Mouse (Mus musculus): ENCODE data around the gene Gm32802.
"Not testable (repeated sequence)": the region's sequence is repeated elsewhere in the genome, so short reads cannot be mapped to it uniquely, and the experiment has no call there.

Gene Gm32802

DNA sequence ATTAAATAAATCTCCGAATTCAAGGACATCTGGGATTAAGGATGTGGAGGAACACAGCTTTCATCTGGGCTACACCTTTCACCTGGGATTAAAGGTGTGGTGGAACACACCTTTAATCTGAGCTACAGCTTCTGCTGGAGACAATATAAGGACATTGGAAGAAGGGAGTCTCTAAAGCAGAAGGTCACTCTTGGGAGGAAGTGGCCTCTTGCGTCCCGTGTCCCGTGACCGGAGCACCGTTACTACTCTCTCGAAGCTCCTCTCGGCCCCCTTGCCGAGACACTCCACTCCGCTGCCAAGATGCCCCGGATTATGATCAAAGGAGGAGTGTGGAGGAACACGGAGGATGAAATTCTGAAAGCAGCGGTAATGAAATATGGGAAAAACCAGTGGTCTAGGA is at the start of gene Gm32802:
Gene Gm32802, plus strand, starts transcription at position 301 of the 400 bp plus-strand sequence.
- DNase-seq (ENCODE audit: low spot score in 2 of 2) = not testable (repeated sequence)

- DNase-seq (ENCODE audit: low spot score in 2 of 2) = not testable (repeated sequence)
Measured at GRCm38 (mm10) chr10:118215719-118216393, 42.6 kb upstream of the Gm32802 start.

DNA sequence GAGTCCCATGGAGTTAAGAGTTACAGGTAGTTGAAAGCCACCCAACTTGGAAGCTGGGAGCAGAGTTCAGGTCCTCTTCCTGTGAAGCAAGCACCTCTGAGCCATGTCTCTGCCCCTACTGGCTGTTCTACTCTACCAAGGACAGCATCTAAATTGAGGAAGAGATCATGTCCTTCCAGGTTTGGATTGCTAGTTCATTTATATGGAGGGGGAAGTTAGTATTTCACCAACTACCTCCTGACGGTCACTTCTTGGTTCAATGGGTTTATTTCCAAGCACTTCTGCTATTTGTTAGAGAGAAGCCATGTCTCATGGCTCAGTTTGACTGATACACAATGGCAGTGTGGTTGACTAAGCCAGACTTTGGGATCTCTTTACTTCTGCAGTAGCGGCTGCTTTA is 30.9 kb upstream of the Gm32802 start:
- DNase-seq (ENCODE audit: low spot score in 2 of 2) = not testable (repeated sequence)

- DNase-seq (ENCODE audit: low spot score in 2 of 2) = not testable (repeated sequence)
Measured at GRCm38 (mm10) chr10:118232607-118233006, 25.9 kb upstream of the Gm32802 start.

GRCm38 (mm10) chr10:118240680-118241079 is 17.8 kb upstream of the Gm32802 start, which contains the start of gene Gm32717:
TSS of gene Gm32717 (minus strand) at chr10:118240780.
- DNase-seq (ENCODE audit: low spot score in 2 of 2) = not testable (repeated sequence)

GRCm38 (mm10) chr10:118249006-118249595 is 9.4 kb upstream of the Gm32802 start:
- not testable (repeated sequence) for DNase-seq (ENCODE audit: low spot score in 2 of 2)

- DNase-seq (ENCODE audit: low spot score in 2 of 2) = no peak
Measured at GRCm38 (mm10) chr10:118250852-118251295, 7.6 kb upstream of the Gm32802 start.

- not testable (repeated sequence) for DNase-seq (ENCODE audit: low spot score in 2 of 2)
Measured at GRCm38 (mm10) chr10:118268812-118269211, 10.3 kb downstream of the Gm32802 start.

- DNase-seq (ENCODE audit: low spot score in 2 of 2) = not testable (repeated sequence)
Measured at GRCm38 (mm10) chr10:118271416-118271815, 12.9 kb downstream of the Gm32802 start.

DNA sequence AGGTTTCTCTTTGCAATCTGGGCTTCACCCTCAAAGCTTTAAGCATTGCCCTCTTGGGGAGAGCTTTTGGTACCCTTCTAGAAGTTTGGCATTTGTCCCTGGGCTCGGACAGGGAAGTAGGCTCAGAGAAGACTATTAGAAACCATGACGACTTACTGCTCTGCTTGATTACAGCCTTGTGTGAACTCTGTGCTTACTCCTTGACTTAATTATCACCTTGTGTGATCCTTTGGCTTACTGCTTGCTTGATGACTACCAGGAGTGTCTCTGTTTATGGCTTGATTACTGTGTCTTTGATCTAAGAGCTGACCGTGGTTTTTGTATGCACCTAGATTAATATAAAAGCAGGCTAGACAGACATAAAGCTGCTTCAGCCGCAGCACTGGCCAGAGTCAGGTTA is 19.6 kb downstream of the Gm32802 start:
- not testable (repeated sequence) for DNase-seq (ENCODE audit: low spot score in 2 of 2)

DNA sequence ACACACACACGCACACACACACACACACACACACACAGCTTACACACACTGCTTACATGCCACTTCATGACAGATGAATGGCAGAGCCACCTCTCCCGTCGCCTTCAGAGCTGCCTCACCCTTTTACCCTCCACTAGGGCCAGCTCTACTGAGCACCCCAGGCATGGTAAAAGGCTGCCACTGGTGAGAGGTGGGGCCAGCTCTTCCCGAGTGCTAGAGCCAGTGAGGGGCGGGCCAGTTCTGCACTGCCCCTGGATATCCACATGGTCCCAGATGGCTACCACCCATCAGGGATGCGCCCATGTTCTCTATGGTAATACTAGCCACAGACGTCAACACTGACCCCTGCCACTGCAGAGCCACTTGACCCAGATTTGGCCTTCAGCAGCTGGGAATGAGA is 24.1 kb downstream of the Gm32802 start:
- DNase-seq (ENCODE audit: low spot score in 2 of 2) = not testable (repeated sequence)

GRCm38 (mm10) chr10:118283016-118283415 is 24.5 kb downstream of the Gm32802 start:
- DNase-seq (ENCODE audit: low spot score in 2 of 2) = not testable (repeated sequence)

- DNase-seq (ENCODE audit: low spot score in 2 of 2) = no peak
Measured at GRCm38 (mm10) chr10:118294938-118295337, 36.5 kb downstream of the Gm32802 start, which contains the start of gene Iltifb. TSS of gene Iltifb (minus strand) at chr10:118295038.

- not testable (repeated sequence) for DNase-seq (ENCODE audit: low spot score in 2 of 2)
Measured at GRCm38 (mm10) chr10:118302133-118302532, 43.6 kb downstream of the Gm32802 start.
